Mouse (Mus musculus) intestine, embryonic 15.5 days (tissue): Measurements from ENCODE around the gene Gm826. TPM values are rescaled to one million over a fixed set of nuclear protein-coding genes. Genes with fewer than 3 reads are reported as not detected.

Experiments
- ATAC-seq: fragments of 200-750 bp; cut with Nextera tagmentation; 2 replicates; pipeline ENCODE4 v1.8.0; 2017; ENCODE audit warnings: moderate TSS enrichment, moderate library complexity
- H3K27ac ChIP-seq: fragments of 300-500 bp; sonication (generic); 2 replicates; pipeline ENCODE4 v1.5.1; 2015; ENCODE audit warnings: mild to moderate bottlenecking, inconsistent platforms
- H3K27me3 ChIP-seq: fragments of 300-500 bp; sonication (generic); replicated peaks from 2 replicates; pipeline ENCODE4 v1.6.1; 2015; ENCODE audit warnings: inconsistent platforms
- H3K36me3 ChIP-seq: fragments of 300-500 bp; sonication (generic); 2 replicates; pipeline ENCODE4 v1.6.1; 2015; ENCODE audit warnings: inconsistent platforms
- H3K4me1 ChIP-seq: fragments of 300-500 bp; sonication (generic); replicated peaks from 2 replicates; pipeline ENCODE4 v1.6.1; 2015; ENCODE audit warnings: inconsistent platforms
- H3K4me2 ChIP-seq: fragments of 300-500 bp; sonication (generic); replicated peaks from 2 replicates; pipeline ENCODE4 v1.6.1; 2015; ENCODE audit warnings: mild to moderate bottlenecking, inconsistent platforms
- H3K4me3 ChIP-seq: fragments of 300-500 bp; sonication (generic); replicated peaks from 2 replicates; pipeline ENCODE4 v1.5.1; 2015; ENCODE audit warnings: inconsistent platforms
- H3K9ac ChIP-seq: fragments of 300-500 bp; sonication (generic); 2 replicates; pipeline ENCODE4 v1.6.1; 2015; ENCODE audit warnings: inconsistent platforms
- H3K9me3 ChIP-seq: fragments of 300-500 bp; sonication (generic); 2 replicates; pipeline ENCODE4 v1.6.1; 2016; ENCODE audit warnings: inconsistent platforms
- WGBS: fragments of 180-500 bp; shearing (Covaris S2); methylation state at CpG from one replicate; pipeline ENCODE4 v1.1.7; 2015; 5-methylcytosine and 5-hydroxymethylcytosine counted together
- polyA plus RNA-seq: library from polyadenylated mRNA; unstranded; fragments of >200 nt; fragmentation: Nextera tagmentation; extraction: Ambion mirVana; gene quantifications from 2 replicates; pipeline ENCODE4 v1.2.1, GENCODE M21; 2015

Gene Gm826
- polyA plus RNA-seq, 1 experiment from 2014 or later: 15.1 TPM

DNA sequence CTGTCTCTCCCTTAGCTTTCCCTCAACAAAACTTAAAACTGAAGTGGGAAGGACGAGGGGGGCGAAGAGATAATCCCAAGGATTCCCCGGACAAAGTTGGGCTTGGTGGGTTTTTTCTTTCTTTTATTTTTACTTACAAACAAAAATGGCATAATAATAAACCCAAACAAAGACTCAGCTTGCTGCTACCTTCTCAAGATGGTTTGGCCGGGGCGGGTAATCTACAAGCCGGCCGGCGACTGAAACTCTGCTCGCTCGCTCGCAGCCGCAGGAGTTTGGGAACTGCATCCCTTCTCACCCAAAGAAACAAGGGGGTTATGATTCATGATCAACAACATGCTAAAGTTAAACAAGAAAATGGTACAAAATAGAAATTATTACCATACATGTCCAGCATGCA, 30.7 kb upstream of the Gm826 start:
- H3K9ac ChIP-seq: no peak overlapping the region
- H3K9me3 ChIP-seq: no peaks in the 10 kb centered on the region
- 5% methylated on average over 12 of the region's 12 CpGs for WGBS
- no peaks in the 10 kb centered on the region for H3K36me3 ChIP-seq
- peaks cover 74% of the 10 kb centered on the region for H3K27me3 ChIP-seq
- peak overlapping the region; percentile 98 for H3K4me2 ChIP-seq
- no peak overlapping the region for H3K27ac ChIP-seq
- H3K4me1 ChIP-seq: peaks cover 30% of the 10 kb centered on the region
- H3K4me3 ChIP-seq: peak overlapping the region; percentile 59
- no peak for ATAC-seq

DNA sequence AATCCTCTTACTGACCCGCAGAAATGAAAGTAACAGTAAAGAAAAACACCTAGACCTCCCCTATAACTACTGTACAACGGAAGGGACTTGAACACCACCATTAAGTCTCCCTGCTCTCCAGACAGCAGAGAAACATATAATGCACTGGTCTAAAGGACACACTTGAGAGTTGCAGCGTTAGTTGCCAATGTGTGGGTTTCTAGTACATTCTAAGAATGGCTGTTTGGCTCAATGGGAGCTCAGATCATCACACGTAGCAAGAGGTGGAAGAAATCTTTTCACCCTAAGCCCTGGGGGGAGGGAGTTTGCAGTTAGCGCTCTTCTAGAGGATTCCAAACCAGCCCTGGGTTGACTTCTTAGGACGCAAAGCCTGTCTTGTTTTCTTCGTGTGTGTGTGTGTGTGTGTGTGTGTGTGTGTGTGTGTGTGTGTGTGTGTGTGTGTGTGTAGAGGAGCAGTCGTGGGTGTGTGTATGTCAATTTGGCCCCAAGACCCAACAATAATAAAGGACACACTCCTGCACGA, 30.2 kb upstream of the Gm826 start:
- no peaks in the 10 kb centered on the region for H3K9me3 ChIP-seq
- peak overlapping the region; percentile 59; the same call in 1 of the 2 replicates for H3K4me3 ChIP-seq
- H3K4me1 ChIP-seq: peaks cover 28% of the 10 kb centered on the region
- H3K36me3 ChIP-seq: no peaks in the 10 kb centered on the region
- 10% methylated on average over 9 of the region's 9 CpGs for WGBS
- peak overlapping the region; percentile 98; the same call in 1 of the 2 replicates for H3K4me2 ChIP-seq
- H3K9ac ChIP-seq: no peak overlapping the region
- H3K27ac ChIP-seq: no peak overlapping the region
- no peak for ATAC-seq
- H3K27me3 ChIP-seq: peaks cover 73% of the 10 kb centered on the region

DNA sequence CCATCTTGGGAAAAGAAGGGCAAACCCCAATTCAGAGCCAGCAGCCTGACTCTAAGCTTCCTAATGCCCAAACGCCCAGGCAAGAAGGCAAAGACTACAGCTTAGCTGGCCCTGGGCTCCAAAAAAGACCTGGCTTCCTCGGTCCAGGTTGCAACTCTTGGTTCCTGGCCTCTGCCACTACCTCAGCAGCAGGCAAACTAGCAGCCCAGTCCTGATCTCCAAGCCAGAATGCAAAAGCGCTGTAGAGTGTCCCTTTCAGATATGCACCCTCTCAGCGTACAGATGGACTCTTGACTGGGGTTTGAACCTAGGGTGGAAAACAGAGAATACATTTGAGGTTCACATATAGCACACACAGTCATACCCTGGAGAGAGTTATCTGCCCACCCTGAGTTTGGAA, 29.2 kb upstream of the Gm826 start:
- Histone ChIP-seq H3K27ac (no peak overlapping the region), H3K9me3 (no peaks in the 10 kb centered on the region), H3K27me3 (peaks cover 73% of the 10 kb centered on the region), H3K36me3 (no peaks in the 10 kb centered on the region), H3K4me1 (peaks cover 25% of the 10 kb centered on the region), H3K4me2 (no peak overlapping the region), H3K4me3 (no peak overlapping the region), H3K9ac (no peak overlapping the region)
- no peak for ATAC-seq
- WGBS: 18% methylated on average over 4 of the region's 4 CpGs

DNA sequence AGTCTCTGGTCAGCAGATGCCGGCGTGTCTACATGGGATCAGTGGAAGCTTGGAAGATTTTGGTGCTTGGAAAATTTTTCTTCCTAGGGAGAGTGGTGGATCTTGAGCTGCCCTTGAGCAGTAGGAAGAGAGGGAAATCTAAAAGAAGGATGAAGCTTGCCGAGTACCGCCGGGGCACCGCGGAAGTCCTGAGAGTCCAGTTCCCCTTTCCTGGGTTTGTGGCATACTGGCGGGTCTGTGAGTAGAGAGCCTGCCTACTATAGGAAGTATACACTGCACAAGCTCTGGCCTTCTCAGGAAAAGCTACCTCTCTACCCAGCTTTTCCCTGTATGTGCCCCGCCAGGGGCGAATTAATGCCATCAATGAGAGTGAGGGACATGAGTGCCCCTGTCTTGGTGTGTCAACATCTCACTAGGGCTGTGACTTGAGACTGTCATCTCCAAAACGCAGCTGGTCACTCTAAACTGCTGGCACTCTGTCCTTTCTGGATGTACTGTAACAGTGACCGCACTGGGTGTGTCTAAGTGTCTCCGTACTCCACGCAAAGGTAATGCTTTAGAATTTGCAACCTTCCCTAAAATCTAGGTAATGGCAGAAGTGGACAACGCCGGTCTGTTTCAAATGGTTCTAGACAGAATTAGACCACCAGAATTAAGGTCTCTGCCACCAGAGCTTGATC, 27.6 kb upstream of the Gm826 start:
- Histone ChIP-seq H3K4me1 (peaks cover 18% of the 10 kb centered on the region), H3K27me3 (peaks cover 75% of the 10 kb centered on the region), H3K9me3 (no peaks in the 10 kb centered on the region), H3K27ac (no peak overlapping the region), H3K9ac (no peak overlapping the region), H3K36me3 (no peaks in the 10 kb centered on the region), H3K4me2 (no peak overlapping the region), H3K4me3 (no peak overlapping the region)
- no peak for ATAC-seq
- 12% methylated on average over 16 of the region's 16 CpGs for WGBS

DNA sequence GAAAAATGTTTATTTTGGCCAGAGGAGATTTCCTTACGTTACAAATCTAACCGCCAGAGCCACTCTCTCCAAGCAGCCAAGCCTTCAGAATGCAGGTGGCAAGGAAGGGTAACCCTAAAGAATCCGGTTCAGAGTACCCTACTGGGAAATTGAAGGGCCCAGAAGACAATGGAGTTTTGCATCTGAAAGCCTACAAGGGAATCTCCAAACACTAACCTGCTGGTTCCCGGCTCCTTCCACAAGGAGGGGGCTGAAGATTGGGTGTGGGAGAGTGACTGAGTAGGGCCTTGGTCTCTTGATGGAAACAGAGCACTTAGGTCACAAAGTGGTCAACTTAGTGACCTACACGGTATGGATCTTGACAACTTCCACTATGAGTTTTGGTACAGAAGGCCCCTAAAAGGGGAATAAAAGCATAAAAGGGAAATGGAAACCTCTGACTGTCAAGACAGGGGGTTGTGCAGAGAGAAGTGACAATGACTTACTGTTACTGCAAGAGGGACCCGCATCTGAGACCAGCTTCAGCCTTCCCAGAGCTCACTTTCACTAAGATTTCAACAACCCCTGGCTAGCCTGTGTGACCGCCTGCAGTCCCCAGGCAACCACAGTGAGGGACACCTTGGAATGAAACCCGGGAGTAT, 26.4 kb upstream of the Gm826 start:
- Histone ChIP-seq H3K27me3 (peaks cover 62% of the 10 kb centered on the region), H3K4me1 (peaks cover 6% of the 10 kb centered on the region), H3K36me3 (no peaks in the 10 kb centered on the region), H3K9ac (no peak overlapping the region), H3K27ac (no peak overlapping the region), H3K4me3 (no peak overlapping the region), H3K4me2 (no peak overlapping the region), H3K9me3 (no peaks in the 10 kb centered on the region)
- 8% methylated on average over 8 of the region's 8 CpGs for WGBS
- ATAC-seq: no peak

DNA sequence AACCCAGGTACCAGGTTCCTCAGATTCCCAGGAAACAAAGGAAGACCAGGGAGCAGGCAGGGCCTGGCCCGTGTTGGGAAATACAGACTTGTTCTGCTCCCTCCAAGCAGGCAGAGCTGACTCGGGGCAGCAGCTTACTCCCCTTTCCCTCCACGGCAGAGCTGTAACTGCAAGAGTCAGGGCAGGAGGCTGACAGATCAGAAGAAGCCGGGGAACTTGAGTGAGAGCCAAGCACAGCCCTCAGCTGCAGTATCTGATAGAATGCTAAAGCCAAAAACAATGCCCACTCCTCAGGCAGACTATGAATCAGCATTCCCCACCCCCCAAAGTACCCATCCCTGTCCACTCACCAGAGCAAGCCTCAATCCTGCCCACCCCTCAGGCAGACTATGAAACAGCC, 24.9 kb upstream of the Gm826 start:
- H3K4me1 ChIP-seq: no peaks in the 10 kb centered on the region; the same call in 1 of the 2 replicates
- H3K36me3 ChIP-seq: no peaks in the 10 kb centered on the region
- no peak for ATAC-seq
- H3K9ac ChIP-seq: no peak overlapping the region
- H3K4me2 ChIP-seq: no peak overlapping the region
- peaks cover 55% of the 10 kb centered on the region for H3K27me3 ChIP-seq
- WGBS: 6% methylated on average over 4 of the region's 4 CpGs
- no peaks in the 10 kb centered on the region for H3K9me3 ChIP-seq
- no peak overlapping the region for H3K4me3 ChIP-seq
- H3K27ac ChIP-seq: no peak overlapping the region

DNA sequence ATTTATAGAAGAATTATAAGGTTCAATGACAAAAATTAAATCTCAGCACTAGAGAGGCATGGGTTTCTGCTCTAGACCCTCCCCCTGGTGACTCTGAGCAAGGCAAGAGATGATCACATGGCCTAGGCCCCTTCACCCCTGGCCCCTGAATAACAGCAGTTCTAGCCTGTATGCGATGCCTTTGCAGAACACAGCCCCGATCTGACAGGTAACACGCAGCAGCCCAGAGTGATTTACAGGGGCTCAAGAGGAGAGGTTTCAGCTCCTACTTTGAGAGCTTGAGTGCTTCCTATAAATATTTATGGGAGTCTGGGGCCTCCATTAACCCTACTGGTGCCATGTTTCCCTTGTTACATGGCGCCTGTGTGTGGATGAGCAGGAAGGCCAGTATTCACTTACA, 23.5 kb upstream of the Gm826 start:
- Histone ChIP-seq H3K36me3 (no peaks in the 10 kb centered on the region), H3K4me2 (no peak overlapping the region), H3K9ac (no peak overlapping the region), H3K27me3 (peaks cover 45% of the 10 kb centered on the region), H3K4me1 (peaks cover 6% of the 10 kb centered on the region), H3K9me3 (no peaks in the 10 kb centered on the region), H3K4me3 (no peak overlapping the region), H3K27ac (no peak overlapping the region)
- ATAC-seq: no peak
- WGBS: 39% methylated on average over 4 of the region's 4 CpGs

DNA sequence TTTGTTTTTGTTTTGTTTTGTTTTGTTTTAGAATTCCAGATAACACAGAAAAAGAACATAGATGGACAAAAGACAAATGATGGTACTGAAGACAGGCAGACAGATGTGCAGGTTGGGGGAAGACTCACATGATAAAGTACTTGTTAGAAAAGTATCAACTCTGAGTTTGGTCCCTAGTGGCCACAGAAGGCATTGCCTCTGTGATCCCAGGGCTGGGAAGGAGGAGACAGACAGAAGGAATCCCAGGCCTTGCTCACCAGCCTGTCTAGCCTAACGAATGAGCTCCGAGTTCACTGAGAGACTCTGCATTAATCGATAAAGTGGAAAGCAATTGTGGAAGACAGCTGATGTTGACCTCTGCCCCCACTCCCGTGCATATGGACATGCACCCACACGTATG, 22.2 kb upstream of the Gm826 start:
- Histone ChIP-seq H3K4me2 (no peak overlapping the region), H3K9me3 (no peaks in the 10 kb centered on the region), H3K9ac (no peak overlapping the region), H3K4me3 (no peak overlapping the region), H3K4me1 (peaks cover 6% of the 10 kb centered on the region), H3K27me3 (peaks cover 32% of the 10 kb centered on the region), H3K27ac (no peak overlapping the region), H3K36me3 (no peaks in the 10 kb centered on the region)
- ATAC-seq: no peak
- WGBS: 60% methylated on average over 5 of the region's 5 CpGs

DNA sequence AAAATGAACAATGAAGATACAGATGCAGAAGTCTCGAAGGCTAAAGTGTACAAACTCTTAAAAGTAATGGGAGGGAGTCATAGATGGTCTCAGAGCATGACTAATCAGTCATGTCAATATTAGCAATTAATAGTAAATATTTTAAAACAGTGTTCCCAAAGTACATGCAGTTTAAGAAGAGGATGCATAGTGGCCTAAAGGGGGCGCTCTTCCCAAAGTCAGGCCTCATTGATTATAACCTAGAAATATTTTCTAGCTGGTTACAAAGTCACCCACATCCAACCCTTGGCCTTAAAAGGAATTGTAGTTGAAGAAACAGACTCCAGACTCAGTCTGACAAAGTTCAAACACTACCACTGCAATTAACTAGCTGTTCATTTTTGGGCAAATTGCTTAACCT, 20.4 kb upstream of the Gm826 start:
- Histone ChIP-seq H3K36me3 (no peaks in the 10 kb centered on the region), H3K4me3 (no peak overlapping the region), H3K4me2 (no peak overlapping the region), H3K9ac (no peak overlapping the region), H3K4me1 (peaks cover 7% of the 10 kb centered on the region), H3K9me3 (no peaks in the 10 kb centered on the region), H3K27me3 (peaks cover 16% of the 10 kb centered on the region), H3K27ac (no peak overlapping the region)
- no peak for ATAC-seq
- WGBS: 67% methylated on average over 2 of the region's 2 CpGs

DNA sequence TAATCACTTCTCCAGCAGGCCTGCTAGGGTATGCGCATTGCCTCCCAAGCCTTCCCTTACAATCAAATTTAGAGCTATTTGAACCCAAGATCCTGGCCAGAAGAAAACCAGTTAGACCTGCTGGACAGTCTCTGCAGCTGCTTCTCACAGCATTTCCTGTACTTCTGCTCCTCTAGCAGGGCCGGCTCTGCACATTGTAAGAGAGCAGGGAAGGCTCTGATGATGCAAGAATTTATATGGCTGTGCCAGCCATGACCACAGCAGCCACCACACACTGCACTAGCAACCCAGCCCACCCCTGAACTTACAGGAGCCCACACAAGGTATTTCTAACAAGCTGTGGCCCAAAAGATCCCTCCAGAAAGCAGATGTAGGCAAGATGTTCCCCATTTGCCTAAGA, 19.6 kb upstream of the Gm826 start:
- H3K4me2 ChIP-seq: no peak overlapping the region
- WGBS: 22% methylated on average over 2 of the region's 2 CpGs
- H3K9me3 ChIP-seq: no peaks in the 10 kb centered on the region
- H3K4me1 ChIP-seq: peaks cover 14% of the 10 kb centered on the region
- ATAC-seq: peak; percentile 86
- no peaks in the 10 kb centered on the region for H3K36me3 ChIP-seq
- no peak overlapping the region for H3K9ac ChIP-seq
- H3K27ac ChIP-seq: peak overlapping the region; percentile 48; the same call in 1 of the 2 replicates
- H3K27me3 ChIP-seq: peaks cover 8% of the 10 kb centered on the region
- H3K4me3 ChIP-seq: no peak overlapping the region

DNA sequence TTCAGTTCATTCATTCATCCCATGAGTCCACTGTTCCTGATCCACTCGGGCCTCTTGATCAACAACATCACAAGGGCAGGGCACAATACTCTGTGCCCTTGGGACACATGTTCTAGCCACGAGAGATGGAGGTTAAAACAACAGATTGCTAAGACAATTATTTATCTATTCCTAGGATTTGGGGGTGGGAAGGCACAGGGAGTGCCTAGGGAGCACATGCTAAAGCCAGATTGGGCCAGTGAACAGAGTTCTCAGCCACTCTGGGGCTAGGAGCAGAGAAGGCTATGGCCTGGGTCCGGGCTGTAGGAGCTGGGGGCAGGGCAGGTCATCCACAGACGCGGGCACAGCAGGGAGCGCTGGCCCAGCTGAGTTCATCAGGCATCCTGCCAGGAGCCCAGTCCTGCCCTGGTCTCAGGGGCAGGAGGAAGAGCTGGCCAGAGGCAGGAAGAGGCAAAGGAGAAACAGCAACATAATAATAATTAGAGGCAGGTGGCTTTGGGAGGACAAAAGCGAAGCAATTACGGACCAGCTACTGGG, 17.1 kb upstream of the Gm826 start:
- H3K9ac ChIP-seq: no peak overlapping the region
- H3K4me3 ChIP-seq: no peak overlapping the region
- no peak for ATAC-seq
- H3K9me3 ChIP-seq: no peaks in the 10 kb centered on the region
- peaks cover 17% of the 10 kb centered on the region; the same call in 1 of the 2 replicates for H3K4me1 ChIP-seq
- H3K27me3 ChIP-seq: no peaks in the 10 kb centered on the region
- H3K4me2 ChIP-seq: no peak overlapping the region
- WGBS: 61% methylated on average over 8 of the region's 8 CpGs
- no peak overlapping the region for H3K27ac ChIP-seq
- no peaks in the 10 kb centered on the region for H3K36me3 ChIP-seq

DNA sequence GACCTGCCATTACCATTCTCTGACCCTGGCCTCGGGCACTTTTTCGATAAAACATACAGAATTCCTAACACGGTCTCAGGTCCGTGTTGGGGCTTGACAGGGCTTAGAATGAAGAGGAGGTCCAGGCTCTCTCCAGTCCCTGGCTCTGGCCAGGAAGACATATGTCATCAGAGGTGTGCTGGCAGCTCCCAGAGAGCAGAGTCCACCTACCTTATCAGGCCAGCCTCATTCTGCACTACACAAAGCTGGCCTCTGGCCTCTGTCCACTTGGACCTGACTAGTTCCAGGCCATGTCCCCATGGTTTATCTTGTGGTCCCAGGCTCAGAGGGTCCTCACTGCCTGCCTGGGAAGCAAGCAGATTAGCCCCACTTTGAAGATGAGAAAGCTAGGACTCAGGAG, 15.6 kb upstream of the Gm826 start:
- no peak overlapping the region for H3K9ac ChIP-seq
- H3K4me2 ChIP-seq: no peak overlapping the region
- peaks cover 19% of the 10 kb centered on the region; the same call in 1 of the 2 replicates for H3K4me1 ChIP-seq
- H3K27me3 ChIP-seq: no peaks in the 10 kb centered on the region
- no peaks in the 10 kb centered on the region for H3K36me3 ChIP-seq
- WGBS: 24% methylated on average over 4 of the region's 4 CpGs
- H3K9me3 ChIP-seq: no peaks in the 10 kb centered on the region
- no peak overlapping the region for H3K4me3 ChIP-seq
- peak; percentile 70 for ATAC-seq
- H3K27ac ChIP-seq: 0 out of 2 replicates have a peak overlapping the region, but pooled peaks have one; percentile 29
